Mouse (Mus musculus): ENCODE results near the gene Xk. TPM values are rescaled to one million over a fixed set of nuclear protein-coding genes. Genes with fewer than 3 reads are reported as not detected.
"Not testable (repeated sequence)": the region's sequence is repeated elsewhere in the genome, so short reads cannot be mapped to it uniquely, and the experiment has no call there.

The Xk gene
- polyA plus RNA-seq, 1 experiment from 2014 or later = 1.0 TPM

DNA sequence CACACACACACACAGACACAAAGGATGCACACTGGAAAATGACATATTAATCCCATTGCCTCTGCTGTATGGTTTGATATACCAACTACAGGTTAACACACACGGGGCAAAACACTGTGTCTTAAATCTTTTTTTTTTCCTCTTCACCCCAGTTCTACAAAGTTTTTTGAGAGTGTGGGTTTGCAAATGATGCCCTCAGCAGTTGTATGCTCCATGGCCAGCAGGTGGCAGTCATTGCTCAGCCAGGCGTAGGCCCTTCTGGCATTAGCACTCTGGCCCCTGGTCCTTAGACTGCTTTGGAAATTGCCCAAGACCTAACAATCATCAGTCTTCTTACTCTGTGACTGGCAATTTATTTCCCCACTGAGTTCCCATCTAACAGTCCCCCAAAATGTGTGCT, 60.5 kb downstream of the Xk start:
- 73% methylated on average over 2 of the region's 2 CpGs for WGBS
- not testable (repeated sequence) for H3K4me2 ChIP-seq; H3K27ac ChIP-seq; H3K36me3 ChIP-seq; H3K4me1 ChIP-seq; H3K4me3 ChIP-seq; ATAC-seq (ENCODE audit: insufficient number of reproducible peaks, insufficient read depth, low FRiP score, low TSS enrichment, low read depth); H3K27me3 ChIP-seq; H3K9me3 ChIP-seq; H3K9ac ChIP-seq

DNA sequence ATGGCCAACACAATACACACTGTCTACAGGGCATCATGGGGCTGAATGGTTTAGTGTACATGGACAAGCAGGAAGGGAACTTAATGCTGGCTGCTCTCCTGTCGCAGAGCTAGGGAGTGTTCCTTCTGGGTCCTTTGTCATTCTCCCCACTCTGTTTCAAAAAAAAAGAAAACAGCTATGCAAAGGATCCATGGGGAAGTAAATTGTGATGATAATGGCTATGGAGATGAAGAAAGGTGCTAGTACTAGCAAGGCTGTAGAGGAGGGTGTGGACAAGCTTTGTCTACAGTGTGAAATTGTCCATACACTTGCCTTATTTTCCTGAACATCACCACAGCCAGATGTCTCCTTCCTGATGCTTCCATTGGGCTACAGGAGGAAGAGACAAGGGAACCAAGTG, 62.4 kb downstream of the Xk start:
- not testable (repeated sequence) for H3K4me1 ChIP-seq; H3K9ac ChIP-seq; H3K27me3 ChIP-seq; H3K4me2 ChIP-seq; H3K36me3 ChIP-seq; H3K27ac ChIP-seq; H3K4me3 ChIP-seq; ATAC-seq (ENCODE audit: insufficient number of reproducible peaks, insufficient read depth, low FRiP score, low TSS enrichment, low read depth); H3K9me3 ChIP-seq
- 63% methylated on average over 1 of the region's 1 CpGs for WGBS

DNA sequence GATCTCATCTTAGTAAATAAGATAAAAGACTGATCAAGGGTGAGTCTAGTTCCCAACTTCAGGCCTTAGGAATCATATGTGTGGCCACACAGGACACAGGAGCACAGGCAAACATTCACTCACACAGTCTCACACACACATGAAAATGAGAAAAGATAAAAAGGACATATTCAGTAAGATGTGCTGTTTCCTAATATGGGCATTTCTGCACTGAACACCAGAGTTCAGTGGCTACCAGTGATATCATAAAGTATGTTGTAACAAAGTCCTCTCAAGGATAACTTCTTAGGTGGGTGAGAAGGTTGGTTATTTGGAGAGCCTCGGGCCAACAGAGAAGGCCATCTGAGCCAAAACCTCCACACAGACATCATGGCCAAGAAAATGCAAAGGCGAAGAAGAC, 77.8 kb downstream of the Xk start, which contains the start of gene H2al1k:
Gene H2al1k, plus strand, starts transcription at position 301 of the 400 bp plus-strand sequence.
- H3K9me3 ChIP-seq; H3K27ac ChIP-seq; H3K4me2 ChIP-seq; H3K9ac ChIP-seq; H3K4me1 ChIP-seq; H3K4me3 ChIP-seq; H3K27me3 ChIP-seq; ATAC-seq (ENCODE audit: insufficient number of reproducible peaks, insufficient read depth, low FRiP score, low TSS enrichment, low read depth); H3K36me3 ChIP-seq: not testable (repeated sequence)
- WGBS = no CpG with 5 or more reads among the region's 2 CpGs

Other genes with a start within 250 kb of the Xk start
- not detected in 2 replicates for gene Fthl17e, start 239.3 kb upstream of the Xk start, polyA plus RNA-seq (2015; fragmentation: Nextera tagmentation; extraction: Ambion mirVana)
- not detected in 2 replicates for gene Fthl17f, start 209.7 kb upstream of the Xk start, polyA plus RNA-seq (2015; fragmentation: Nextera tagmentation; extraction: Ambion mirVana)
- not detected in 2 replicates for gene 4930402K13Rik, start 168.2 kb upstream of the Xk start, polyA plus RNA-seq (2015; fragmentation: Nextera tagmentation; extraction: Ambion mirVana)
- gene Lancl3, start 72.9 kb upstream of the Xk start, polyA plus RNA-seq (2015; fragmentation: Nextera tagmentation; extraction: Ambion mirVana) = 1.1 and 2.0 TPM in 2 replicates
- gene Gm14862, start 15.9 kb upstream of the Xk start, polyA plus RNA-seq (2015; fragmentation: Nextera tagmentation; extraction: Ambion mirVana) = not detected in 2 replicates
- not detected in 2 replicates for gene H2al1m, start 11.0 kb downstream of the Xk start, polyA plus RNA-seq (2015; fragmentation: Nextera tagmentation; extraction: Ambion mirVana)
- gene H2al1k, start 77.9 kb downstream of the Xk start, polyA plus RNA-seq (2015; fragmentation: Nextera tagmentation; extraction: Ambion mirVana) = not detected in 2 replicates
- gene Cybb, start 215.0 kb downstream of the Xk start, polyA plus RNA-seq (2015; fragmentation: Nextera tagmentation; extraction: Ambion mirVana) = 0.81 and 2.3 TPM in 2 replicates

All from embryonic facial prominence, embryonic 13.5 days (tissue).